Mouse (Mus musculus) heart, embryonic 13.5 days (tissue): ENCODE measurements around the gene Kdm2b. TPM values are rescaled to one million over a fixed set of nuclear protein-coding genes. Genes with fewer than 3 reads are reported as not detected.
A peak's percentile ranks its signal among the peaks of the same experiment; 100 is the strongest.

ENCODE experiments used
- ATAC-seq: fragments of 200-750 bp; cut with Nextera tagmentation; 2 replicates; pipeline ENCODE4 v1.8.0; 2017; ENCODE audit warnings: moderate TSS enrichment; ENCODE audit not compliant: insufficient number of reproducible peaks, low FRiP score, low TSS enrichment; ENCODE audit errors: extremely low read depth
- H3K27ac ChIP-seq: fragments of 300-500 bp; sonication (generic); replicated peaks from 2 replicates; pipeline ENCODE4 v1.5.1; 2015; ENCODE audit warnings: moderate library complexity, mild to moderate bottlenecking, inconsistent platforms
- H3K27me3 ChIP-seq: fragments of 300-500 bp; sonication (generic); replicated peaks from 2 replicates; pipeline ENCODE4 v1.6.1; 2015; ENCODE audit warnings: mild to moderate bottlenecking, inconsistent platforms
- H3K36me3 ChIP-seq: fragments of 300-500 bp; sonication (generic); 2 replicates; pipeline ENCODE4 v1.6.1; 2015; ENCODE audit warnings: mild to moderate bottlenecking, inconsistent platforms
- H3K4me1 ChIP-seq: fragments of 300-500 bp; sonication (generic); 2 replicates; pipeline ENCODE4 v1.6.1; 2015; ENCODE audit warnings: inconsistent platforms
- H3K4me2 ChIP-seq: fragments of 300-500 bp; sonication (generic); 2 replicates; pipeline ENCODE4 v1.6.1; 2015; ENCODE audit warnings: inconsistent platforms, mild to moderate bottlenecking, moderate library complexity
- H3K4me3 ChIP-seq: fragments of 300-500 bp; sonication (generic); 2 replicates; pipeline ENCODE4 v1.5.1; 2015; ENCODE audit warnings: moderate library complexity, mild to moderate bottlenecking, inconsistent platforms
- H3K9ac ChIP-seq: fragments of 300-500 bp; sonication (generic); 2 replicates; pipeline ENCODE4 v1.6.1; 2015; ENCODE audit warnings: inconsistent platforms, mild to moderate bottlenecking, moderate library complexity
- H3K9me3 ChIP-seq: fragments of 300-500 bp; sonication (generic); 2 replicates; pipeline ENCODE4 v1.6.1; 2016; ENCODE audit warnings: inconsistent platforms
- WGBS: fragments of 180-500 bp; shearing (Covaris S2); methylation state at CpG from one replicate; pipeline ENCODE4 v1.1.7; 2015; ENCODE audit warnings: mixed read lengths; 5-methylcytosine and 5-hydroxymethylcytosine counted together
- polyA plus RNA-seq: library from polyadenylated mRNA; unstranded; fragments of >200 nt; fragmentation: Nextera tagmentation; extraction: Ambion mirVana; gene quantifications from 2 replicates; pipeline ENCODE4 v1.2.1, GENCODE M21; 2015

Gene Kdm2b
- polyA plus RNA-seq, 1 experiment from 2014 or later, result 28.2 TPM

DNA sequence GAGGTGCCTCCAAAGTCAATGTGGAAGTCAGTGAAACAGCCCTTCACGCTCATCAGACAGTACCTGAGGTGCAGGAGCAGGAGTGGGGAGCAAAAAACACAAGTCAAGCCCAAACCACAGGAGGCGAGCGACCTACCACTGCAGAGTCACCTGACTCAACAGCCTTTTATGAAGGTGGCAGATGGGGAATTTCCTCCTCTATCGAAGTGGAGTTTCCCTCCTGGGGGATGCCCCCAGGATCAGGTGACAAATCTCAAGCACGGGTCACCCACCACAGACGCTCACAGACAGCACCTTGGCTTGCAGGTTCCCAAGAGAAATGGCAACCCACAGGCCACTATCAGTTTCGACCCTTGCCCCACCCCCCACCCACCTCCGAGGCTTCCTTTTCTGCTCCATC, 40.5 kb downstream of the Kdm2b start:
- H3K9me3 ChIP-seq, result no peaks in the 10 kb centered on the region
- H3K4me3 ChIP-seq, result no peak overlapping the region
- H3K27ac ChIP-seq, result no peak overlapping the region
- peaks cover 22% of the 10 kb centered on the region for H3K36me3 ChIP-seq
- H3K4me2 ChIP-seq, result no peak overlapping the region
- peaks cover 27% of the 10 kb centered on the region for H3K4me1 ChIP-seq
- H3K27me3 ChIP-seq, result peaks cover 38% of the 10 kb centered on the region
- ATAC-seq, result no peak
- 72% methylated on average over 8 of the region's 8 CpGs for WGBS
- H3K9ac ChIP-seq, result no peak overlapping the region

- H3K36me3 ChIP-seq, result peaks cover 22% of the 10 kb centered on the region
- no peak overlapping the region for H3K27ac ChIP-seq
- H3K27me3 ChIP-seq, result peaks cover 22% of the 10 kb centered on the region
- no peak overlapping the region for H3K9ac ChIP-seq
- H3K4me2 ChIP-seq, result no peak overlapping the region
- peaks cover 24% of the 10 kb centered on the region for H3K4me1 ChIP-seq
- 79% methylated on average over 12 of the region's 12 CpGs for WGBS
- no peaks in the 10 kb centered on the region for H3K9me3 ChIP-seq
- no peak overlapping the region for H3K4me3 ChIP-seq
- no peak for ATAC-seq
These were observed 42.1 kb downstream of the Kdm2b start for GRCm38 (mm10) chr5:122947534-122947933.

- Histone ChIP-seq H3K27ac (peak overlapping the region; percentile 73; the same call in 1 of the 2 replicates), H3K9ac (no peak overlapping the region), H3K4me2 (no peak overlapping the region), H3K9me3 (no peaks in the 10 kb centered on the region), H3K36me3 (peaks cover 27% of the 10 kb centered on the region), H3K4me1 (peaks cover 31% of the 10 kb centered on the region), H3K27me3 (no peaks in the 10 kb centered on the region), H3K4me3 (no peak overlapping the region)
- no peak for ATAC-seq
- WGBS, result 83% methylated on average over 3 of the region's 3 CpGs
These were observed 50.9 kb downstream of the Kdm2b start for GRCm38 (mm10) chr5:122938676-122939075.

- Histone ChIP-seq H3K4me3 (no peak overlapping the region), H3K9ac (peak overlapping the region; percentile 37), H3K36me3 (peaks cover 33% of the 10 kb centered on the region), H3K4me1 (peaks cover 31% of the 10 kb centered on the region), H3K27me3 (no peaks in the 10 kb centered on the region), H3K4me2 (peak overlapping the region; percentile 32), H3K9me3 (no peaks in the 10 kb centered on the region), H3K27ac (peak overlapping the region; percentile 73)
- ATAC-seq, result no peak
- WGBS, result 24% methylated on average over 4 of the region's 4 CpGs
These were observed 51.6 kb downstream of the Kdm2b start for GRCm38 (mm10) chr5:122937958-122938540.

- Histone ChIP-seq H3K4me2 (0 out of 2 replicates have a peak overlapping the region, but pooled peaks have one; percentile 32), H3K27ac (no peak overlapping the region), H3K36me3 (peaks cover 43% of the 10 kb centered on the region), H3K27me3 (no peaks in the 10 kb centered on the region), H3K4me3 (no peak overlapping the region), H3K4me1 (peaks cover 31% of the 10 kb centered on the region), H3K9ac (no peak overlapping the region), H3K9me3 (no peaks in the 10 kb centered on the region)
- ATAC-seq, result no peak
- 86% methylated on average over 6 of the region's 6 CpGs for WGBS
These were observed 52.6 kb downstream of the Kdm2b start for GRCm38 (mm10) chr5:122937031-122937430.

GRCm38 (mm10) chr5:122935810-122936209, 53.8 kb downstream of the Kdm2b start:
- no peak overlapping the region for H3K4me2 ChIP-seq
- H3K4me1 ChIP-seq, result peaks cover 35% of the 10 kb centered on the region
- H3K9ac ChIP-seq, result no peak overlapping the region
- 83% methylated on average over 4 of the region's 4 CpGs for WGBS
- H3K9me3 ChIP-seq, result no peaks in the 10 kb centered on the region
- ATAC-seq, result no peak
- H3K4me3 ChIP-seq, result no peak overlapping the region
- H3K27ac ChIP-seq, result no peak overlapping the region
- H3K36me3 ChIP-seq, result peaks cover 42% of the 10 kb centered on the region
- no peaks in the 10 kb centered on the region for H3K27me3 ChIP-seq

DNA sequence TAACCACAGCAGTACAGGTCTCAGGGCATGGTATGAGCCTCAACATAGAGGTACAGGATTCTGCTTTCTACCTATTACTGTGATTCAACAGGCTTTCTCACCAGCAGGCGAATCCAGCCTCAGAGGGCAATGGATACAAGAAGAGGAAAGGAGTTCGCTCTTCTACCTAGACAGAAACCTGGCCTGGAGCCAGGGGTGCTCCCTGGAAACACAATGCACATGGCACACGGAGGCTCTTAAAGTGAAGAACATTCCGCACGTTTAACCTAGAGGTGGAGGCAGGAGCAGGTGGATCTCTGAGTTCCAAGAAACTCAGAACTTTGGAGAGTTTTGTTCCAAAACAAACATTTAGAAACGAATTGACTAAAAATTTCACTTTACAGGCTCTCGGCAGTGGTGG, 58.6 kb downstream of the Kdm2b start:
- no peak for ATAC-seq
- H3K4me1 ChIP-seq, result peaks cover 34% of the 10 kb centered on the region
- no peak overlapping the region for H3K4me2 ChIP-seq
- no peaks in the 10 kb centered on the region for H3K9me3 ChIP-seq
- H3K9ac ChIP-seq, result no peak overlapping the region
- WGBS, result 53% methylated on average over 7 of the region's 7 CpGs
- H3K27ac ChIP-seq, result 0 out of 2 replicates have a peak overlapping the region, but pooled peaks have one; percentile 16
- H3K4me3 ChIP-seq, result no peak overlapping the region
- H3K27me3 ChIP-seq, result no peaks in the 10 kb centered on the region
- H3K36me3 ChIP-seq, result peaks cover 30% of the 10 kb centered on the region

DNA sequence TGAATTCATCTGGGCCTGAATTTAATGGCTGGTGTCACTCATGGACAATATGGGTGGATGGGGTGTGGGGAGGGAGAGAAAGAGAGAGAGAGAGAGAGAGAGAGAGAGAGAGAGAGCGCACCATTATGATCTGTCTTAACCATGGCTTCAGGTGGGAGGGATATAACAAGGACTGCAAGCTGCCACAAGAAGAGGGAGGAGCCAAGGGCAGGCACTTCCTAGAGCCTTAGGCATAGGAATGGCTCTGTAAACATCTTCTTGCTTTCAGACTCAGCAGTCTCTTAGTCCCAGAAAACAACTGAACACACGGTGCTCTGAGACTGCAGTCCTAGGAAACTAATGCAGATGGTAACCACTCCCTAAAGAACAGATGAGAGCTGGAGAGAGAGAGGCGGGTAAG, 61.3 kb downstream of the Kdm2b start:
- Histone ChIP-seq H3K4me3 (no peak overlapping the region), H3K27ac (no peak overlapping the region), H3K9ac (no peak overlapping the region), H3K9me3 (no peaks in the 10 kb centered on the region), H3K4me1 (peaks cover 47% of the 10 kb centered on the region), H3K36me3 (peaks cover 19% of the 10 kb centered on the region), H3K27me3 (no peaks in the 10 kb centered on the region), H3K4me2 (no peak overlapping the region)
- ATAC-seq, result no peak
- 87% methylated on average over 3 of the region's 3 CpGs for WGBS

- H3K9ac ChIP-seq, result no peak overlapping the region
- peaks cover 13% of the 10 kb centered on the region for H3K36me3 ChIP-seq
- no peaks in the 10 kb centered on the region for H3K27me3 ChIP-seq
- peak overlapping the region; percentile 67; the same call in 1 of the 2 replicates for H3K27ac ChIP-seq
- no peaks in the 10 kb centered on the region for H3K9me3 ChIP-seq
- ATAC-seq, result no peak
- no peak overlapping the region for H3K4me3 ChIP-seq
- no peak overlapping the region for H3K4me2 ChIP-seq
- H3K4me1 ChIP-seq, result peaks cover 47% of the 10 kb centered on the region
- 61% methylated on average over 6 of the region's 6 CpGs for WGBS
These were observed 61.9 kb downstream of the Kdm2b start for GRCm38 (mm10) chr5:122927703-122928102.

- H3K4me3 ChIP-seq, result no peak overlapping the region
- no peak overlapping the region for H3K4me2 ChIP-seq
- peak overlapping the region; percentile 67 for H3K27ac ChIP-seq
- H3K27me3 ChIP-seq, result no peaks in the 10 kb centered on the region
- H3K9me3 ChIP-seq, result no peaks in the 10 kb centered on the region
- 58% methylated on average over 8 of the region's 8 CpGs for WGBS
- no peak overlapping the region for H3K9ac ChIP-seq
- H3K4me1 ChIP-seq, result peaks cover 47% of the 10 kb centered on the region
- no peak for ATAC-seq
- peaks cover 7% of the 10 kb centered on the region for H3K36me3 ChIP-seq
These were observed 62.5 kb downstream of the Kdm2b start for GRCm38 (mm10) chr5:122927092-122927491.

GRCm38 (mm10) chr5:122926341-122926740, 63.3 kb downstream of the Kdm2b start:
- H3K9me3 ChIP-seq, result no peaks in the 10 kb centered on the region
- H3K27me3 ChIP-seq, result no peaks in the 10 kb centered on the region
- H3K4me1 ChIP-seq, result peaks cover 47% of the 10 kb centered on the region
- no peak overlapping the region for H3K9ac ChIP-seq
- H3K4me3 ChIP-seq, result no peak overlapping the region
- ATAC-seq, result no peak
- H3K27ac ChIP-seq, result peak overlapping the region; percentile 67
- WGBS, result 80% methylated on average over 3 of the region's 3 CpGs
- H3K36me3 ChIP-seq, result no peaks in the 10 kb centered on the region
- H3K4me2 ChIP-seq, result no peak overlapping the region

- Histone ChIP-seq H3K4me2 (peak overlapping the region; percentile 36), H3K9ac (no peak overlapping the region), H3K4me1 (peaks cover 42% of the 10 kb centered on the region), H3K27ac (no peak overlapping the region), H3K4me3 (no peak overlapping the region), H3K36me3 (no peaks in the 10 kb centered on the region), H3K27me3 (no peaks in the 10 kb centered on the region), H3K9me3 (no peaks in the 10 kb centered on the region)
- WGBS, result 22% methylated on average over 7 of the region's 7 CpGs
- ATAC-seq, result no peak
These were observed 64.1 kb downstream of the Kdm2b start for GRCm38 (mm10) chr5:122925534-122925958.
